Mouse (Mus musculus) CH12F3 (cell line): ENCODE results near the gene Cfap126.

Experiments
- in situ Hi-C: fragments of 300-500 bp; cut with MboI; formaldehyde crosslinking; loops from 2 replicates; pipeline ENCODE4 v1.14.3; 2020; ENCODE audit warnings: low sequenced_read_pairs

The Cfap126 gene

DNA sequence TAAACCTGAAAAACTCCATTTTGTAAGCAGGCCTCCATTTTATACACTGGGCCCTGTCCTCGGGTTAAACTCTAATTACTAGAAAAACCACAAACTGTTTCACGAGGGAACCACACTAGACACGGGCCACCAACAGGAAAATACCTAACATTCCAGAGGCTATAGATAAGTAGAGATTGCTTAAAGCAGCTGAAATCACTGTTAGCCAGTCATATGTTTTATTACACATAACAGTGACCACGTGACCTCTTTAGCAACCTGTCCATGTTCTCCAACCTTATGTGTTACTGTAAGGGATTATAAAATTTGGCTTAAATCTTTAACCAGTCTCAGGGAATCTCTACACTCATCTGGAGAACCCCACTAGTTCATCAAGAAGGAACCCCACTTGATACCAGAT is 19.3 kb upstream of the Cfap126 start:
- in situ Hi-C loops: no loop called here

DNA sequence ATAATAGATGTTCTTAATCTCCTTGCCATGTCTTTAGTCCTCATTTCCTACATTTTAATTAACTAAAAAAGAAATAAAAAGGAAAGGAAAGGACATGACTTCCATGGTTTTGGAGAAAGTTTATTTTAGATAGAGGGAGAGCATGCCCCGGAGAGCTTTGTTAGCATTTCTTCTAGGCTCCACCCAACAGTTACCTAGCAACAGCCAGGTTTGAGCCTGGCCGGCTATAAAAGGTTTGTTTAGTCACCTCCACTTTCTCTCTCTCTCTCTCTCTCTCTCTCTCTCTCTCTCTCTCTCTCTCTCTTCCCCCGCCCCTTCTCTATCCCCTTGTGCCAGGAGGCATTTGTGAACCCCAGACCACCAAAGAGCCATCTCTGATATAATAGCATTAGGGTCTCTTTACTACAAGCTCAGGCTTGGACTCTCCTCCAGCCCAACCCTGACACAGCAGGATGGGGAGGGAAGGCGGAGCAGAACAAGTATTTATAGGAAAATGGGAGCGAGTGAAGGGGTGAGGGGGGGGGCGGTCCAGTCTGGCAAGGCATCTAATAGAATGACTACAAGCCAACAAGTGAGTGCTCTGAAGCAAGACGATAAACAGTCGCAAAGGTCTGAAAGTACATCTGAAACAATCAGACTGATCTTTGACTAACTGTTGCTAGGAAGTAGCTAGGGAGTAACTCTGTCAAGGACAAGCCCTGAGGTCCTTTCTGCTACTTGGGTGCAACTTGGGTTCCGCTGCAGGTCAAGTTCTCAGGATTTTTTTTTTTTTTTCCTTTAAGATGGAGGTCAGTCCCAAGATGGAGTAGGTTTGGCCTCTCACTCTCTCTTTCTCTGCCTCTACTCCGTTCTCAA is 17.4 kb upstream of the Cfap126 start:
- in situ Hi-C loops: no loop called here

DNA sequence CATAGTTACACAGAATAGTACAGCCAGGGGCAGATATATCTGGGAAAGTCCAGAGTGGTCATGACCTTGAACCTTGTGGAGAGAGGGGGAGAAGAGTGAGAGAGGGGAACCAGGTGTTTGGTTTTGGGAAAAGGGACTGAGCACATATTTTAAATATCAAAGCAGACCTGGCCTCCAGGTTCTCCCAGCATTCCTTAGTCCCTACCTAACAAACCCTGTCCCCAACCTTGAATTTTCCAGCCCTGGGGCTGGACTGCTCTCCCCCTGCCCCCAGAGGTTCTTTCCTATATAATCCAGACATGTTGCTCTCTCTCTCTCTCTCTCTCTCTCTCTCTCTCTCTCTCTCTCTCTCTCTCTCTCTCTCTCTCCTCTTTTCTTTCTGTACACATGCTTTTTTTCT is 16.6 kb upstream of the Cfap126 start:
- in situ Hi-C loops: no loop called here

GRCm38 (mm10) chr1:171097612-171098011 is 16.1 kb upstream of the Cfap126 start:
- in situ Hi-C loops: no loop called here

GRCm38 (mm10) chr1:171101033-171101432 is 12.7 kb upstream of the Cfap126 start:
- in situ Hi-C loops: loop anchor here (5.0 to 10.0 kb wide), 2 partner anchors 56 to 204 kb away; no protein-coding TSS in a partner anchor

DNA sequence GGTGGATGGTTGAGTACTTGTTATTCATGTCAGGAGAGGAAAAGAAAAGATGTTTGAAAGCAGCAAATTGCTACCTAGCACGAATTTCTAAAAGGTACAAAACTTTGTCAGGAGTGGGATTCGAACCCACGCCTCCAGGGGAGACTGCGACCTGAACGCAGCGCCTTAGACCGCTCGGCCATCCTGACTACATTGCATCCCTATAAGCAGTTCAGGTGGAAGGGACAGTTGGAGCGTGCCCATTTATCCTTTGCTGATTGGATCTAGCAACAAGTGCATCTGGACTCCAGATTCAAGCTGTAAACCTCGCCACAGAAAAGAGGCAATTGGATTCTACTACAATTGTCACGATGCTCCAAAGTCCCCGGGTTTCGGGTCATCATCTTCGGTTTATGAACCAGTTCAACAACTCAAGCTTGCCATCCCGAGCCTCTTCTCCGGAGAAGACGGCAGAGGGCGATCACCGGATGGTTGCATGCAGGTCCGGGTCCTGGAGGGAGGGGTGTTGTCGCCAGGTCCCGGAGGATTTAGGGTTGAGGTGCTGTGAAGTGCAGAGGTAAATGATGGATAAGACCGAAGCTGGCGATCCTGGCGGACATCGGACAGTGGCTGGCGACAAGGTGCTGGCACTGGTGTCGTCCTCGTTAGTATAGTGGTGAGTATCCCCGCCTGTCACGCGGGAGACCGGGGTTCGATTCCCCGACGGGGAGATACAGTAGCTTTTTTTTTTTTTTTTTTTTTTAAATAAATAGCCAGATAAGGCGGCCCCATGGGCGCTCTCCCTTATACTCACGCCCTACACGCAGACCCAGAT is 11.8 kb upstream of the Cfap126 start:
- in situ Hi-C loops: loop anchor here (5.0 to 10.0 kb wide), 2 partner anchors 57 to 205 kb away; no protein-coding TSS in a partner anchor

GRCm38 (mm10) chr1:171102547-171103177 is 11.1 kb upstream of the Cfap126 start:
- in situ Hi-C loops: loop anchor here (5.0 to 10.0 kb wide), 2 partner anchors 58 to 205 kb away; no protein-coding TSS in a partner anchor

DNA sequence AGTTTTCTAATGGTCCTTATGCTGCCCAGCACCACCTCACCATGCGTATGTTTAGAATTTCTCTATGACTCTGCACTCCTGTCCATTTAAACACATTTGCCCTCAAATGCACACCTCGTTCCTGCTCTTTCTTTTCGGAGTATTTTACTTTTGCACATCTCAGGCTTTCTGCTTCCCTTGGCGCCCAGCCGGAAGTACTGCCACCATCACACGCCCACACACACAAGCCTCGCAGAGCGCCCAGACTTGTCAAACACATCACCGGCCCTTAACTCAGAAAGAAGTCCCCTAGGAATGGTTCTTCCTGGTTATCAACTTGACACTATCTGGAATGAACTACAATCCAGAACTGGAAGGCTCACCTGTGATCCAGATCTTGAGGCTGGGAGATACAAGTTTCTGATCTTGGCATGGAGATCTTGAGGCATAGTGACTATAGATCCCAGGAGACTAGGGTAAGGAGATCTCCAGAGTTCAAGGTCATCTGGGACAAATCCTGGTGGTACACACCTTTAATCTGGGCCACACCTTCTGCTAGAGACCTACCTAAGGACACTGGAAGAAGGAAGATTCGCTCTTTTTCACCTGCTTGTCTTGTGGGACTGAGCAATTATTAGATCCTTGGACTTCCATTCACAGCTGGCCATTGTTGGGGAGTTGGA is 10.4 kb upstream of the Cfap126 start:
- in situ Hi-C loops: loop anchor here (5.0 to 10.0 kb wide), 2 partner anchors 59 to 206 kb away; no protein-coding TSS in a partner anchor

- in situ Hi-C loops: loop anchor here (10.0 kb wide), 1 partner anchor 60 kb away; no protein-coding TSS in a partner anchor
Observed at GRCm38 (mm10) chr1:171105226-171105625, 8.5 kb upstream of the Cfap126 start.

GRCm38 (mm10) chr1:171109620-171110019 is 4.1 kb upstream of the Cfap126 start:
- in situ Hi-C loops: loop anchor here (10.0 kb wide), 1 partner anchor 65 kb away; no protein-coding TSS in a partner anchor

DNA sequence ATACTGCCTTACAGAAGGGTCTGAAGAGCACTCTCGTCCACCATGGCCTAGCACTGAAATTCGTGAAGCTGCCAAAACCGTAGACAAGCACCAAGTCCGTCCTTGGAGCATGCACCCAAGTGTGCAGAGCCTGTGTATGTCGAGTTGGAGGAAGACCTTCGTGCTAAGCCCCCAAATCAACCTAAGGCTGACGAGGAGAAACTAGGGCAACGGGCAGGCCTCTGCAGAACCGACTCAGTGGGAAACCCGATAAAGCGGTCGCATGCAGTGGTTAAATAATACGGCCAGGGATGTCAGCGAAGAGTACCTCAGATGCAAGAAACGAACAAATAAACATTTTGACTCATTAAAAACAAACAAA is 3.1 kb upstream of the Cfap126 start:
- in situ Hi-C loops: no loop called here

DNA sequence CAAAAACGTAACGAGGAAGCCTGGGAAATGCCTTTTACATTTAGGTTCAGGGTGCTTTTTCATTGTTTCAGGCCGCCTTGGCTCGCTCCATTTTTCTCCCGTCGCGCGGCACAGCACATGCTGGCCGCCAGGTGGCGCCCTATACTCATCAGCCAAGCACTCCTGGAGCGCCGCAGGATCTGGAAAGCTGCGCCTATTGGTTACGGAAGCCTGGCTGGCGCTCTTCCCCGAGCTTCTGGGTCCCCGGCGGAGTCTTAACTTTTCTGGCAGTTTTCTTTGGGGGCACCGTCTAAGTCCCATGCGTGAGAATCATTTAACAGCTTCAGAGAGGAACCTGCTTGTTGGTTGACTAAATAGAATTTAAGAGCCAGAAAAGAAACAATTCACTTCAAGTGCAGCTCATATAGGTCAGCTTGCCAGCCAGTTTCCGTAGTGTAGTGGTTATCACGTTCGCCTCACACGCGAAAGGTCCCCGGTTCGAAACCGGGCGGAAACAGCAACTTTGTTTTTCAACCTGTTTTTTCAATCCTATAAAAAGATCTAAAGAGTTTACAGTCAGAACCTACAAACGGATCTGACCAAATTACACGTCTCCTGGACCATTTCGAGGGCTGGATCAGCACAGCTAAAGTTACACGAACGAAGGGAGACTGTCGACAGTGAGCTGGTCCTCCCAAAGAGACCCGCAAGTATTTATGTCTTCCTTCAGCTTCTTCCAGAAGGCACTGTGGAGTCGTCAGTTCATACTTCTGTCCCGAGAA is 2.5 kb upstream of the Cfap126 start:
- in situ Hi-C loops: no loop called here

DNA sequence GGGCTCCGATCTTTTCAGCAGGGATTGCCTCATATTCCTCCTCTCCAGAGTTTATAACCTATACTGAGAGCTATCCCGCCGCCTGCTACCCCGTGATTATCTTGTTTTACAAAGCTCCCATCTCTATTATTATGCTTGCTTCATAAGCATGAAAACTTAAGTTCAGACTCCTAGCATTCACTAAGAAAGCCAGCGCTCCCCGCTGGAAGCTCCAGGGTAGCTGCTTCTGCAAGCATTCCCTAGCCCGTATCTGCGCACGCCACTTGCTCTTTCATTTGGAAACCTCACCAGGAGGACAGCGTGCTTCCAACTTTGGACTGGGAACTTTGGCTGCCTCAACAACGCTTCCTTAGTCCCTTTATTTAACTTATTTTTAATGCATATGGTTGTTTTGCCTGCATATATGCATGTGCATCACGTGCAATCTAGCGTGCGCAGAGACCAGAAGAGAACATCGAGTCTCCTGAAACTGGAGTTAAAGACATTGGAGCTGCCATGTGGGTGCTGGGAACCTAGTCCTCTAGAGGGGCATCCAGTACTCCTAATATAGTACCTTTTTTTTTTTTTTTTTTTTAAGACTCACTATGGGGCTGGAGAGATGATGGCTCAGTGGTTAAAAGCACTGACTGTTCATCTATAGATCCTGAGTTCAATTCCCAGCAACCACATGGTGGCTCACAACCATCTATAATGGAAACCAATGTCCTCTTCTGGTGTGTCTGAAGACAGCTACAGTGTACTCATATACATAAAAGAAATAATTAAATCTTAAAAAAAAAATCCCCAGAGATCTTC is 1.7 kb upstream of the Cfap126 start:
- in situ Hi-C loops: no loop called here

- in situ Hi-C loops: no loop called here
Observed at GRCm38 (mm10) chr1:171112986-171113385, 732 bp upstream of the Cfap126 start.

- in situ Hi-C loops: no loop called here
Observed at GRCm38 (mm10) chr1:171116280-171116679, 2.6 kb downstream of the Cfap126 start.

GRCm38 (mm10) chr1:171118269-171118684 is 4.6 kb downstream of the Cfap126 start:
- in situ Hi-C loops: no loop called here

GRCm38 (mm10) chr1:171118996-171119395 is 5.3 kb downstream of the Cfap126 start:
- in situ Hi-C loops: no loop called here

DNA sequence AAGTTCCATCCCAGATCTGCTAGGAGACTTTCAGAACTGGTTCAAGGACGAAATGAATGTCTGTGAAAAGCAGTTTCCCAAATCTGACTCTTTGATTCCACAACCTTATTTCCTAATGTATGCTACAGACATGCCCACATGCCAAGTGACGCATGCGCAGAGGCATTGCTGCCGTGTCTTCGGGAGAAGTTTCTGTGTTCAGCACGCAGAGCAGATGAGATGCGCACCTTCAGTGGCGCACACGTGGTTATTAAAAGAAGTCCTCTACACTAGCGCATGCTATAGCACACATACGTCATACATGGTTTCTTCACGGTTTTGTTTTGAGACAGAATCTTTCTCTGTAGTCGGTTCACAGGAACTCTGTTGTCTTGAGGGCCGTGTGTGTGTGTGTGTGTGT is 5.7 kb downstream of the Cfap126 start:
- in situ Hi-C loops: no loop called here

DNA sequence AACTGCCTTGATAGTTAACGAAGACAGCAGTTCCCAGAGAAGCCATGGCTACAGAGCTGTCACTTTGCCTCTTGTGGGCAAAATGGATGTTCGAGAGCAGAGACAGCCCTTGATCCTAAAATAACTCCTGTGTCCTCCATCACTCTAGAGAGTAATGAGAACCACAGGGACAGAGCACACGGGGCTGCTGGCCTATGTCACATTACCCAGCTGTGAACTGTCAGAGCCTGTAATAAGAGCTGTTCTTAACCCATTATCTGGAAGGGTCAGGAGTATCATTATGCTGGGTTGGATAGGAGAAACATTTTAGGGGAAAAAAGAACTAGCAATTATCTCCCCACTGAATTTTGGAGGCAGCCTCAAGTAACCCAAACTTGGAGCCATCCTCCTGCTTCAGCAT is 7.2 kb downstream of the Cfap126 start:
- in situ Hi-C loops: no loop called here
